Mouse (Mus musculus) stomach, postnatal 0 days (tissue): ENCODE results near the gene 3110009E18Rik.

Experiments used
- CTCF ChIP-seq: IDR thresholded peaks from 2 replicates; pipeline ENCODE4 v1.5.1; 2016; ENCODE audit warnings: antibody characterized with exemption, low read depth, mild to moderate bottlenecking, moderate library complexity
- EP300 ChIP-seq: optimal IDR thresholded peaks from 2 replicates; pipeline ENCODE3; 2016; ENCODE audit warnings: antibody characterized with exemption

- TF ChIP-seq EP300 (no peak), CTCF (peak; percentile 73)
Observed at GRCm38 (mm10) chr1:120154232-120154631, 33.2 kb downstream of the 3110009E18Rik start.
